Mouse (Mus musculus) lung, postnatal 0 days (tissue): ENCODE data around the gene Smtnl2.

Experiments used
- CTCF ChIP-seq: IDR thresholded peaks from 2 replicates; pipeline ENCODE4 v1.5.1; 2016; ENCODE audit warnings: antibody characterized with exemption, mild to moderate bottlenecking
- EP300 ChIP-seq: IDR thresholded peaks from 2 replicates; pipeline ENCODE4 v1.6.1; 2016; ENCODE audit warnings: antibody characterized with exemption, mild to moderate bottlenecking, control low read depth

GRCm38 (mm10) chr11:72343904-72344303 lies 67.6 kb downstream of the Smtnl2 start:
- TF ChIP-seq CTCF (peak; percentile 77), EP300 (no peak)
